Mouse (Mus musculus) olfactory bulb, adult 2 months (tissue): ENCODE measurements around the gene Snx30. TPM values are rescaled to one million over a fixed set of nuclear protein-coding genes. Genes with fewer than 3 reads are reported as not detected.
"Not testable (repeated sequence)": the region's sequence is repeated elsewhere in the genome, so short reads cannot be mapped to it uniquely, and the experiment has no call there.

Source experiments
- H3K27ac ChIP-seq: fragments of 200-500 bp; 2 replicates; pipeline ENCODE4 v1.5.1; 2012; ENCODE audit warnings: low read depth, low read length; ENCODE audit not compliant: insufficient read depth
- H3K4me1 ChIP-seq: fragments of 200-500 bp; 2 replicates; pipeline ENCODE4 v1.6.1; 2012; ENCODE audit warnings: low read length; ENCODE audit not compliant: control insufficient read depth, insufficient read depth
- H3K4me3 ChIP-seq: fragments of 200-500 bp; 2 replicates; pipeline ENCODE4 v1.5.1; 2012; ENCODE audit warnings: mild to moderate bottlenecking, low read depth, low read length, moderate library complexity; ENCODE audit not compliant: insufficient read depth
- CTCF ChIP-seq: fragments of 200-500 bp; IDR thresholded peaks from 2 replicates; pipeline ENCODE4 v1.5.1; 2012; ENCODE audit warnings: low read depth, mild to moderate bottlenecking, low read length, moderate library complexity; ENCODE audit not compliant: insufficient read depth
- POLR2A ChIP-seq: fragments of 200-500 bp; IDR thresholded peaks from 2 replicates; pipeline ENCODE4 v1.6.1; 2012; ENCODE audit warnings: mild to moderate bottlenecking, low read depth, low read length, moderate library complexity; ENCODE audit not compliant: insufficient read depth
- WGBS: fragments of 180-500 bp; shearing (Covaris S2); methylation state at CpG from one replicate; pipeline ENCODE4 v1.1.7; 2018; 5-methylcytosine and 5-hydroxymethylcytosine counted together
- polyA plus RNA-seq: library from polyadenylated mRNA; stranded (reverse); fragments of >200 nt; gene quantifications from 2 replicates; pipeline ENCODE4 v1.2.4, GENCODE M21; 2012; ENCODE audit warnings: low replicate concordance; ENCODE audit not compliant: missing spikeins, insufficient read depth, insufficient read length

The Snx30 gene
- polyA plus RNA-seq, 1 experiment, result not detected

GRCm38 (mm10) chr4:59787126-59787525, 18.5 kb upstream of the Snx30 start:
- H3K27ac ChIP-seq, result no peak overlapping the region
- H3K4me3 ChIP-seq, result no peak overlapping the region
- 60% methylated on average over 6 of the region's 6 CpGs for WGBS
- H3K4me1 ChIP-seq, result peaks cover 4% of the 10 kb centered on the region
- TF ChIP-seq CTCF, result no peak
- TF ChIP-seq POLR2A, result no peak

- H3K27ac ChIP-seq, result no peak overlapping the region
- H3K4me1 ChIP-seq, result no peaks in the 10 kb centered on the region
- H3K4me3 ChIP-seq, result no peak overlapping the region
- TF ChIP-seq CTCF (no peak), POLR2A (no peak)
These were observed 16.6 kb upstream of the Snx30 start for GRCm38 (mm10) chr4:59789015-59789414.

GRCm38 (mm10) chr4:59793626-59794025, 12.0 kb upstream of the Snx30 start:
- not testable (repeated sequence) for H3K4me3 ChIP-seq, H3K27ac ChIP-seq, H3K4me1 ChIP-seq
- WGBS, result 90% methylated on average over 2 of the region's 2 CpGs

- Histone ChIP-seq H3K27ac (no peak overlapping the region), H3K4me3 (no peak overlapping the region), H3K4me1 (no peaks in the 10 kb centered on the region)
- no peak for TF ChIP-seq CTCF
- no peak for TF ChIP-seq POLR2A
- WGBS, result 80% methylated on average over 2 of the region's 2 CpGs
These were observed 11.5 kb upstream of the Snx30 start for GRCm38 (mm10) chr4:59794116-59794515.

- 92% methylated on average over 2 of the region's 2 CpGs for WGBS
- no peaks in the 10 kb centered on the region for H3K4me1 ChIP-seq
- no peak for TF ChIP-seq POLR2A
- no peak for TF ChIP-seq CTCF
- no peak overlapping the region for H3K4me3 ChIP-seq
- H3K27ac ChIP-seq, result no peak overlapping the region
These were observed 9.7 kb upstream of the Snx30 start for GRCm38 (mm10) chr4:59795788-59796455.

GRCm38 (mm10) chr4:59800181-59800580, 5.5 kb upstream of the Snx30 start:
- 89% methylated on average over 5 of the region's 5 CpGs for WGBS
- H3K4me3 ChIP-seq, result no peak overlapping the region
- H3K27ac ChIP-seq, result no peak overlapping the region
- H3K4me1 ChIP-seq, result no peaks in the 10 kb centered on the region
- no peak for TF ChIP-seq CTCF
- TF ChIP-seq POLR2A, result no peak

- Histone ChIP-seq H3K27ac (no peak within 1 kb of the TSS), H3K4me3 (no peak within 1 kb of the TSS), H3K4me1 (no peaks in the 10 kb centered on the region)
- TF ChIP-seq CTCF (no peak), POLR2A (no peak)
These were observed 4.2 kb upstream of the Snx30 start, which contains the start of gene Inip for GRCm38 (mm10) chr4:59801489-59801888. Gene Inip (minus strand): TSS chr4:59801589.

- WGBS, result 71% methylated on average over 6 of the region's 6 CpGs
- no peak overlapping the region for H3K4me3 ChIP-seq
- no peak overlapping the region for H3K27ac ChIP-seq
- TF ChIP-seq CTCF (no peak), POLR2A (no peak)
- H3K4me1 ChIP-seq, result no peaks in the 10 kb centered on the region
These were observed 3.5 kb upstream of the Snx30 start for GRCm38 (mm10) chr4:59802107-59802506.

- Histone ChIP-seq H3K4me1 (peaks cover 1% of the 10 kb centered on the region), H3K4me3 (no peak overlapping the region), H3K27ac (no peak overlapping the region)
- TF ChIP-seq POLR2A, result no peak
- 77% methylated on average over 4 of the region's 4 CpGs for WGBS
These were observed 2.8 kb upstream of the Snx30 start for GRCm38 (mm10) chr4:59802792-59803191.

GRCm38 (mm10) chr4:59803358-59803757, 2.3 kb upstream of the Snx30 start:
- WGBS, result 91% methylated on average over 5 of the region's 5 CpGs
- Histone ChIP-seq H3K4me1 (peaks cover 3% of the 10 kb centered on the region), H3K27ac (no peak overlapping the region), H3K4me3 (no peak overlapping the region)
- TF ChIP-seq POLR2A, result no peak
- TF ChIP-seq CTCF, result no peak
